Mouse (Mus musculus): ENCODE measurements around the gene Rbms3. TPM values are rescaled to one million over a fixed set of nuclear protein-coding genes. Genes with fewer than 3 reads are reported as not detected.

Gene Rbms3
- polyA plus RNA-seq, 1 experiment from 2014 or later = 38.4 TPM

DNA sequence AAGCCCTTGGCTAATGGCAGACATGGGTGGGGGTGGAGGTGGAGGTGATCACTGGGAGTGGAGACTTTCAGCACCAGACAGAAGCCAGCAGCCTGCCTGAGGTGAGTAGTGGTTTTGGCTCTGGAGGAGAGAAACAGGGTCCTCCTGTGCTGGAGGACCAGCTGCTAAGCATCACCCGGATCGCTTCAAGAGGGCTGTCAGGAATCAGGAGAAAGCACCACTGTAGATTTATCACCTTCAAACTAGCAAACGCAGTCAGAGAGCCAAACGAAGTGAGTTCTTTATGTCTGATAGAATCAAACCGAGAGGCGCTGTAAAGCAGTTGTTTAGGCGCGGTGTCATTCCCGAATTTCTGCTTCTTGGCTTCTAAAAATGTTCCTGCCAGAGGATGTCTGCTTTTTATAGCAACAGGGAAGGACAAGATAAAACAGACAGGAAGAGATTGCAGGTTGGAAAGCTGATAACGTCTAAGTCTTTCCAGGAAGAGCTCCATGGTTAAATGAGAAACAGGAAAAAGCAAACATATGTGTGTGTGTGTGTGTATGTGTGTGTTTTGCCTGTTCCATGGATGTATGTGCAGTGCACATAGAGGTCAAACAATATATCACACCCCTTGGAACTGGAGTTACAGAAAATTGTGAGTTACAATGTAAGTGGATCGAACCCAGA, 928.1 kb downstream of the Rbms3 start:
- no peak overlapping the region for H3K27ac ChIP-seq (ENCODE audit: low read depth, low read length)
- 91% methylated on average over 11 of the region's 11 CpGs for WGBS
- H3K27me3 ChIP-seq (ENCODE audit: control insufficient read depth, insufficient read depth, low read length) = no peaks in the 10 kb centered on the region
- no peak overlapping the region for H3K9ac ChIP-seq (ENCODE audit: low read depth, low read length)
- no peak overlapping the region for H3K4me3 ChIP-seq (ENCODE audit: low read depth, low read length)
- H3K4me2 ChIP-seq (replicated peaks; ENCODE audit: low read depth, low read length) = no peak overlapping the region
- no peaks in the 10 kb centered on the region for H3K36me3 ChIP-seq (ENCODE audit: control insufficient read depth, insufficient read depth, low read length)
- DNase-seq (ENCODE audit: low spot score) = no peak
- H3K4me1 ChIP-seq (replicated peaks; ENCODE audit: control insufficient read depth, insufficient read depth, low read length) = no peaks in the 10 kb centered on the region
- no peaks in the 10 kb centered on the region for H3K9me3 ChIP-seq (ENCODE audit: control insufficient read depth, low read length)
- ATAC-seq (ENCODE audit: low FRiP score) = no peak

DNA sequence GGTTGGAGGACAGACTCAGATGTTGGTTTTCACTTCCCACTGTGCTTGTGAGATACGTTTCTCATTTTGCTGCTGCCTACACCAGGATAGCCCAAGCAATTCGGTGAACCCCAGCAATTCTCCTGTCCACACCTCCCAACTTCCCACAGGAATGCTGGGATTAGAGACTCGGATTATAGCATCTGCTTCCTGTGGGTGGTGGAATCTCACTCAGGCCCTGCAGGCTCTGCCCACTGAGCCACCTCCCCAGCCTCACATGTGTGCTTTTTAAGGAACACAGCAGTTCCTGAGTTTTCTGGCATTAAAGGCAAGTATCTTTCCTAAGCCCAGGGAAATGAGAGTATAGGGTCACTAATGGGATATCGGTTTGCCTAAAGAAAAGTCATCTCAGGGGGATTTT, 941.1 kb downstream of the Rbms3 start:
- H3K9me3 ChIP-seq (ENCODE audit: control insufficient read depth, low read length) = no peaks in the 10 kb centered on the region
- H3K27ac ChIP-seq (ENCODE audit: low read depth, low read length) = no peak overlapping the region
- H3K9ac ChIP-seq (ENCODE audit: low read depth, low read length) = no peak overlapping the region
- no peak overlapping the region for H3K4me3 ChIP-seq (ENCODE audit: low read depth, low read length)
- no peaks in the 10 kb centered on the region for H3K36me3 ChIP-seq (ENCODE audit: control insufficient read depth, insufficient read depth, low read length)
- no peak overlapping the region for H3K4me2 ChIP-seq (replicated peaks; ENCODE audit: low read depth, low read length)
- no peaks in the 10 kb centered on the region for H3K27me3 ChIP-seq (ENCODE audit: control insufficient read depth, insufficient read depth, low read length)
- no peak for DNase-seq (ENCODE audit: low spot score)
- H3K4me1 ChIP-seq (replicated peaks; ENCODE audit: control insufficient read depth, insufficient read depth, low read length) = no peaks in the 10 kb centered on the region
- ATAC-seq (ENCODE audit: low FRiP score) = no peak
- WGBS = 86% methylated on average over 4 of the region's 4 CpGs

DNA sequence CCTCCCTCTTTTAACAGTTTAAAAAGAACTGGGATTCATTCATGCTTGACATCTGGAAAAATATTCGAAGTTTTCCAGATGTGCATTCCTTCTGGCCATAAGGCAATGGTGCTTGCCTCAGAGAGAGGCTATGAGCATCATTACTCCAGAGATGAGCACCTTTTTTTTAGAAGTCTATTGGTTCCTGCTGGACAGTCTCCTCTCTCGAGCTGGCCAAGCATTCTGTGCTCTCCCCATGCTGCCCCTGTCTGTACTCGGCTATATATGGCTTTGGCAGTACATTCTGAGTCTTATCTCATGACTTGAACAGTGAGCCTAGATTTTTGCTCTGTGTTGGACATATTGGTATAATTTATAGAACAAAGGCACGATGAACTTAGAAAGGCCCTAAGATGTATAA, 952.6 kb downstream of the Rbms3 start:
- Histone ChIP-seq H3K36me3 (ENCODE audit: control insufficient read depth, insufficient read depth, low read length) (no peaks in the 10 kb centered on the region), H3K27me3 (ENCODE audit: control insufficient read depth, insufficient read depth, low read length) (no peaks in the 10 kb centered on the region), H3K9ac (ENCODE audit: low read depth, low read length) (no peak overlapping the region), H3K4me3 (ENCODE audit: low read depth, low read length) (no peak overlapping the region), H3K9me3 (ENCODE audit: control insufficient read depth, low read length) (no peaks in the 10 kb centered on the region), H3K4me1 (replicated peaks; ENCODE audit: control insufficient read depth, insufficient read depth, low read length) (no peaks in the 10 kb centered on the region), H3K27ac (ENCODE audit: low read depth, low read length) (no peak overlapping the region), H3K4me2 (replicated peaks; ENCODE audit: low read depth, low read length) (no peak overlapping the region)
- DNase-seq (ENCODE audit: low spot score) (no peak), ATAC-seq (ENCODE audit: low FRiP score) (no peak)
- 75% methylated on average over 4 of the region's 4 CpGs for WGBS

DNA sequence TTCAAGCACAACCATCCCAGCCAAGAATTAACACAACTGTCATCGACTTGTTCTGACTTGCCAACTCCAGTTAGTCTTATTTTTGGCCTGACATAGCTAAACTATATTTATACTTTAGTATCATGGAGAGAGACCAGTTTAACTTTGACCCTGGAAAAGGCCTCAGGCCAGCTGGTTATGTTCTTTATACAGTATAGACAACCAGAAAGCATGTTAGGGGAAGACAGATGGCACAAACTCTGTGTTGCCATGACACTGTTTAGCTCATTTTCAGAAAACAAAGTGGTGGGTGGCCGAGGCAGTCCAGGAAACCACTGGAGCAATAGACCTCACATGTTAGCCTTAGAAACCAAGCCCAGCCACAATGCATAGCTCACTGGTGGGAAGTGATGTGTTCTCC, 953.3 kb downstream of the Rbms3 start:
- Histone ChIP-seq H3K27me3 (ENCODE audit: control insufficient read depth, insufficient read depth, low read length) (no peaks in the 10 kb centered on the region), H3K4me3 (ENCODE audit: low read depth, low read length) (no peak overlapping the region), H3K9ac (ENCODE audit: low read depth, low read length) (no peak overlapping the region), H3K4me2 (replicated peaks; ENCODE audit: low read depth, low read length) (no peak overlapping the region), H3K4me1 (replicated peaks; ENCODE audit: control insufficient read depth, insufficient read depth, low read length) (no peaks in the 10 kb centered on the region), H3K9me3 (ENCODE audit: control insufficient read depth, low read length) (no peaks in the 10 kb centered on the region), H3K36me3 (ENCODE audit: control insufficient read depth, insufficient read depth, low read length) (no peaks in the 10 kb centered on the region), H3K27ac (ENCODE audit: low read depth, low read length) (no peak overlapping the region)
- DNase-seq (ENCODE audit: low spot score) (peak; percentile 5), ATAC-seq (ENCODE audit: low FRiP score) (no peak)
- 69% methylated on average over 2 of the region's 2 CpGs for WGBS

DNA sequence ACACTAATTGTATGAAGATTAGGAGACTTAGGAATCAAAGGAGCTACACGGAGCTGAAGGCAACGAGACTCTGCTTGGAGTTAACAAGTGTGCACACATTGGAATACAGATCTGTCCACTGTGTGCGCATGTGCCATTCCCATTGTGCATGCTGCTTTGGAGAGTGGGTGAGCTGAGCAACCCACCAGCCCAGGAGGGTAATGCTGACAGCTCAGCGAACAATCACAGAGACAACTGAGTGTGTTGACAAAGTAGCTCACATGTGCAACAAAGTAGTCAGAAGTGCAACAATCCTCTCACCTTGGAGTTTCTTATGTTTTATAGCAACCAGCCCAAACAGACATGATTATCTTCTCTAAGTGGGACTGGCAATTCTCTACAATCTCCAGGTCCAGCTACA, 955.5 kb downstream of the Rbms3 start:
- ATAC-seq (ENCODE audit: low FRiP score) (no peak), DNase-seq (ENCODE audit: low spot score) (no peak)
- Histone ChIP-seq H3K27me3 (ENCODE audit: control insufficient read depth, insufficient read depth, low read length) (no peaks in the 10 kb centered on the region), H3K36me3 (ENCODE audit: control insufficient read depth, insufficient read depth, low read length) (no peaks in the 10 kb centered on the region), H3K27ac (ENCODE audit: low read depth, low read length) (no peak overlapping the region), H3K9me3 (ENCODE audit: control insufficient read depth, low read length) (no peaks in the 10 kb centered on the region), H3K4me3 (ENCODE audit: low read depth, low read length) (no peak overlapping the region), H3K9ac (ENCODE audit: low read depth, low read length) (no peak overlapping the region), H3K4me1 (replicated peaks; ENCODE audit: control insufficient read depth, insufficient read depth, low read length) (no peaks in the 10 kb centered on the region), H3K4me2 (replicated peaks; ENCODE audit: low read depth, low read length) (no peak overlapping the region)
- 84% methylated on average over 4 of the region's 4 CpGs for WGBS

DNA sequence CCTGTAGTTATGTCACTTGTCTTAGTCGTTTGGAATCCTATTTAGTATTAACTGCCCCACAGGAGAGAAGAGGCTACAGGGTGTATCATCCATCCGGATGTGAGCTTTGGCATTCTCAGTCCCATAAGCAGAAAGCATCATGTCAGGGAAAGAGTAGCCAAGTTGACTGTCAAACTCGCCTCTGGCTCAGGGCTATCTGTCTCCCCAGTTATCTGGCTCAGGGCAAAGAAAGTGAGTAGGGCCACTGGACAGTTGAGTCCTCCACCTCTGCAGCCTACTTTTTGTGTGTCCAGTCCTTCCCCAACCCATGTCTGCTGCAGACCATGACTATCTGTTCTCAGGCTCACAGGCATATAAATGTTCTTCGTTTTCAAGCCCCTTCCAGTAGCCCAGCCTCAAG, 968.7 kb downstream of the Rbms3 start:
- ATAC-seq (ENCODE audit: low FRiP score) (no peak), DNase-seq (ENCODE audit: low spot score) (no peak)
- Histone ChIP-seq H3K4me3 (ENCODE audit: low read depth, low read length) (no peak overlapping the region), H3K9ac (ENCODE audit: low read depth, low read length) (no peak overlapping the region), H3K36me3 (ENCODE audit: control insufficient read depth, insufficient read depth, low read length) (no peaks in the 10 kb centered on the region), H3K27me3 (ENCODE audit: control insufficient read depth, insufficient read depth, low read length) (no peaks in the 10 kb centered on the region), H3K9me3 (ENCODE audit: control insufficient read depth, low read length) (no peaks in the 10 kb centered on the region), H3K27ac (ENCODE audit: low read depth, low read length) (no peak overlapping the region), H3K4me1 (replicated peaks; ENCODE audit: control insufficient read depth, insufficient read depth, low read length) (no peaks in the 10 kb centered on the region), H3K4me2 (replicated peaks; ENCODE audit: low read depth, low read length) (no peak overlapping the region)
- WGBS = 90% methylated on average over 4 of the region's 4 CpGs

DNA sequence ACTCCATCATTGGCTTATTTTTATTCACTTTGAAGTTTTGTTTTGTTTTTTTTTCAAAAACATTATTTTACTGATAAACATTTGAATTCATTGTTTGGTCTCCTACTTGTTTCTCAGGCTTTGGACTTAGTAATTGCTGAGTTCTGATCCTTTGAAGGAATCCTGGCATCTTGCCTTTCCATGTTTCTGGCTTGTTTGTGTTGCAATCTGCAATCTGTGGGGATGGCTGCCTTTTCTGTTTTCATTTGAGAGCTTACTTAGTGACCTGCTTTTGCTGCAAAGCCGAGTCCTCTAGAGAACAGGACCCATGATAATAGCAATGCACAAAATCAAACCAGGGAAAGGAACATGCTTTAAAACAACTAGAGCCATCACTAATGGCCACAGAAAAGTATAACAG, 969.8 kb downstream of the Rbms3 start:
- 84% methylated on average over 1 of the region's 1 CpGs for WGBS
- H3K4me1 ChIP-seq (replicated peaks; ENCODE audit: control insufficient read depth, insufficient read depth, low read length) = no peaks in the 10 kb centered on the region
- no peaks in the 10 kb centered on the region for H3K9me3 ChIP-seq (ENCODE audit: control insufficient read depth, low read length)

DNA sequence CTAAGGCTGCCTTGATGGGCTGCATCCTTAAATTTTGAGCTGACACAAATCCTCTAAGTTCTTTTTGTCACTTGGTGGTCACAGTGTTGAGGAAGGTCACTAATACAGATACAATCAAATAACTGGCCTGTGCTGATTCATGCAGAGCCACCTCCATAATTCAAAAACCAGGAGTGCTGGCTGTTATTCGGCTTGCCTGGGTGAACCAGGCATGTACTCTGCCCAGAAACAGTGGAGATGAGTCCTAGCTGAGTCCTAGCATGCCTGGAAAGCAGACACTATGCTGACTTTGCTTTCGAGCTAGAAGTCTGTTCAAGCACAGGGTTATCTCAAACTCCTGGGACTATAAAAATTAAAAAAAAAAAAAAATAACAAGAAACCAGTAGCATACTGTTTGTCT, 972.6 kb downstream of the Rbms3 start:
- no peaks in the 10 kb centered on the region for H3K4me1 ChIP-seq (replicated peaks; ENCODE audit: control insufficient read depth, insufficient read depth, low read length)
- H3K27ac ChIP-seq (ENCODE audit: low read depth, low read length) = no peak overlapping the region
- no peak for DNase-seq (ENCODE audit: low spot score)
- no peaks in the 10 kb centered on the region for H3K9me3 ChIP-seq (ENCODE audit: control insufficient read depth, low read length)
- no peak for ATAC-seq (ENCODE audit: low FRiP score)
- no peaks in the 10 kb centered on the region for H3K36me3 ChIP-seq (ENCODE audit: control insufficient read depth, insufficient read depth, low read length)
- H3K4me2 ChIP-seq (replicated peaks; ENCODE audit: low read depth, low read length) = no peak overlapping the region
- H3K4me3 ChIP-seq (ENCODE audit: low read depth, low read length) = no peak overlapping the region
- WGBS = 90% methylated on average over 2 of the region's 2 CpGs
- H3K27me3 ChIP-seq (ENCODE audit: control insufficient read depth, insufficient read depth, low read length) = no peaks in the 10 kb centered on the region
- no peak overlapping the region for H3K9ac ChIP-seq (ENCODE audit: low read depth, low read length)

More for the DNA sequence above, 969.8 kb downstream of the Rbms3 start:
- H3K27ac ChIP-seq (ENCODE audit: low read depth, low read length) = no peak overlapping the region
- no peak overlapping the region for H3K4me3 ChIP-seq (ENCODE audit: low read depth, low read length)
- no peak overlapping the region for H3K4me2 ChIP-seq (replicated peaks; ENCODE audit: low read depth, low read length)
- H3K36me3 ChIP-seq (ENCODE audit: control insufficient read depth, insufficient read depth, low read length) = no peaks in the 10 kb centered on the region
- no peaks in the 10 kb centered on the region for H3K27me3 ChIP-seq (ENCODE audit: control insufficient read depth, insufficient read depth, low read length)
- no peak for DNase-seq (ENCODE audit: low spot score)
- no peak overlapping the region for H3K9ac ChIP-seq (ENCODE audit: low read depth, low read length)
- ATAC-seq (ENCODE audit: low FRiP score) = no peak

DNA sequence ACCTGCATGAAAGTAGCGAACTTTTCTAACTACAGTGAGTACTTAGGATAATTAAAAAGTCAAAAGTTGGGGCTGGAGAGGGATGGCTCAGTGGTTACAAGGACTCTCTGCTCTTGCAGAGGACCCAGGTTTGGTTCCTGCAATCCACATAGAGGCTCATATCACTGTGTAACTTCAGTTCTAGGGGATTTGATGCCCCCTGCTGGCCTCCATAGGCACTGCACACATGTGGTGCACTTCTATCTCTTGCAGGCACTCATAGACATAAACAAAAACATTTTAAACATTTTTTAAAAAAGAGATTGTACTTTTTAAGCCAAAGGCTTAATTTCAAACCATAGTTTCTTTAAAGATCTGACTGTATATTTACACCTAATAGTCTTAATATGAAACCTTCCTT, 978.3 kb downstream of the Rbms3 start:
- Histone ChIP-seq H3K4me3 (ENCODE audit: low read depth, low read length) (no peak overlapping the region), H3K4me1 (replicated peaks; ENCODE audit: control insufficient read depth, insufficient read depth, low read length) (no peaks in the 10 kb centered on the region), H3K4me2 (replicated peaks; ENCODE audit: low read depth, low read length) (no peak overlapping the region), H3K9ac (ENCODE audit: low read depth, low read length) (no peak overlapping the region), H3K9me3 (ENCODE audit: control insufficient read depth, low read length) (no peaks in the 10 kb centered on the region), H3K36me3 (ENCODE audit: control insufficient read depth, insufficient read depth, low read length) (no peaks in the 10 kb centered on the region), H3K27me3 (ENCODE audit: control insufficient read depth, insufficient read depth, low read length) (no peaks in the 10 kb centered on the region), H3K27ac (ENCODE audit: low read depth, low read length) (no peak overlapping the region)
- ATAC-seq (ENCODE audit: low FRiP score) (no peak), DNase-seq (ENCODE audit: low spot score) (no peak)
- WGBS = 100% methylated on average over 1 of the region's 1 CpGs
